Mouse (Mus musculus) hindlimb bud, embryonic 11.5 days (tissue): ENCODE data around the gene Cnga3.
A peak's percentile ranks its signal among the peaks of the same experiment; 100 is the strongest.

Experiments
- DNase-seq: peaks from one replicate; pipeline ENCODE4 v3.0.0-alpha.2; 2012; ENCODE audit warnings: low read depth, low spot score; ENCODE audit errors: extremely low spot score

Gene Cnga3

GRCm38 (mm10) chr1:37272464-37272863 is 58.2 kb downstream of the Cnga3 start:
- DNase-seq, result peak; percentile 73

GRCm38 (mm10) chr1:37286556-37286955 is 72.3 kb downstream of the Cnga3 start:
- no peak for DNase-seq

GRCm38 (mm10) chr1:37287748-37288147 is 73.5 kb downstream of the Cnga3 start:
- no peak for DNase-seq

- no peak for DNase-seq
Observed at GRCm38 (mm10) chr1:37288181-37288935, 74.1 kb downstream of the Cnga3 start.

GRCm38 (mm10) chr1:37288941-37289340 is 74.7 kb downstream of the Cnga3 start:
- no peak for DNase-seq

- no peak for DNase-seq
Observed at GRCm38 (mm10) chr1:37296414-37296813, 82.2 kb downstream of the Cnga3 start.

- DNase-seq, result no peak
Observed at GRCm38 (mm10) chr1:37298904-37299303, 84.7 kb downstream of the Cnga3 start.

GRCm38 (mm10) chr1:37299540-37300491 is 85.6 kb downstream of the Cnga3 start, which contains the start of gene Inpp4a:
Gene Inpp4a, plus strand, starts transcription at chr1:37299865.
- DNase-seq, result peak; percentile 79

GRCm38 (mm10) chr1:37300650-37301049 is 86.4 kb downstream of the Cnga3 start:
- DNase-seq, result no peak

- no peak for DNase-seq
Observed at GRCm38 (mm10) chr1:37302801-37303200, 88.6 kb downstream of the Cnga3 start.

GRCm38 (mm10) chr1:37305691-37306287 is 91.6 kb downstream of the Cnga3 start:
- no peak for DNase-seq

- DNase-seq, result no peak
Observed at GRCm38 (mm10) chr1:37307586-37307985, 93.4 kb downstream of the Cnga3 start.

- no peak for DNase-seq
Observed at GRCm38 (mm10) chr1:37308021-37308742, 93.9 kb downstream of the Cnga3 start.

- DNase-seq, result no peak
Observed at GRCm38 (mm10) chr1:37308743-37309100, 94.5 kb downstream of the Cnga3 start.

GRCm38 (mm10) chr1:37309939-37310515 is 95.8 kb downstream of the Cnga3 start:
- no peak for DNase-seq
